7 mouse cellular contexts compared by ENCODE assay signal in the genomic region with DNA sequence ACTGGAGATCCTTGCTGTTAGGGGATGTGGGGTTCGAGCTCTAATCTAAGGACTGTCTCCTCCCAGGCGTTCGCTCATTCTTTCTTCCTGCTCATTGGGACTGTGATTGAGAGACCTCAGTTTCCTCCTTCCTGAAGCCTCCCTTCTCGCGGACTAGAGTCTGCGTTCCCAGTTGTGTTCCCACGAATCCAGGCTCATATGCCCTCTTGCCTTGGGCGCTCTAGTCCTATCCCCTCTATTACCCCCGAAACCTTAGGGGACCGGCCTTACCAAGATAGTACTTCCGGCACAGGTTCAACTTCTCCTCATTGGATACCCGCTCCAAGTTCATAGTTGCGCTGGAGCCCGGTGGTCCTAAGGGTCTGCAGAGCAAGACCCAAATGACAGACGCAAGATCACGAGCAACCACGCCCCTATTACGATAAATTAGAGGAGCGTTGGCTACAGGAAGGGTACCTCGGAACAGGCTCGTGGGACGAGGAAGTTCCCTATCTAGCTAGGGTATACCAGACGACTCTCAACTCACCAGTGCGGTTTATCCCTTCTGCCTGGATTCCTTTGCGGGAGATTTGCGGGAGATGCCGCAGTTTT. TPM values are rescaled to one million over a fixed set of nuclear protein-coding genes. Genes with fewer than 3 reads are reported as not detected.
DNase-seq lines count a peak whose midpoint lies in the region; ATAC-seq and TF ChIP-seq lines count a peak whose summit lies in the region.

No protein-coding gene starts in this region.

- peak overlapping the region; percentile 70 for H3K4me3 ChIP-seq in lung, adult 2 months (replicated peaks; ENCODE audit: extremely low read depth, low read depth, low read length)
- H3K4me3 ChIP-seq in limb, embryonic 15.5 days: peak overlapping the region; percentile 68
- peak overlapping the region; percentile 65 for H3K4me3 ChIP-seq in olfactory bulb, adult 2 months (ENCODE audit: insufficient read depth, low read depth, low read length)

- no peak for DNase-seq in lung, adult 2 months
- no peak for DNase-seq in lung, postnatal 14 days
- peak; percentile 40 for DNase-seq in brain, adult 2 months (ENCODE audit: low read depth, low spot score)
- peak; percentile 28 for DNase-seq in fibroblast of lung, adult 2 months (ENCODE audit: low read depth)
- no peak for DNase-seq in natural killer cell, adult 2 months (ENCODE audit: low spot score in 2 of 2)

- peaks cover 8% of the 10 kb centered on the region for H3K4me1 ChIP-seq in lung, adult 2 months (ENCODE audit: control insufficient read depth, insufficient read depth, low read length)
- H3K4me1 ChIP-seq in limb, embryonic 15.5 days: peaks cover 22% of the 10 kb centered on the region
- H3K4me1 ChIP-seq in olfactory bulb, adult 2 months (ENCODE audit: control insufficient read depth, insufficient read depth, low read length): peaks cover 21% of the 10 kb centered on the region

- H3K36me3 ChIP-seq in limb, embryonic 15.5 days: peaks cover 30% of the 10 kb centered on the region

- no peak for ATAC-seq in limb, embryonic 15.5 days (ENCODE audit: insufficient number of reproducible peaks, low FRiP score, low TSS enrichment, low read depth)

- no peaks in the 10 kb centered on the region for H3K9me3 ChIP-seq in limb, embryonic 15.5 days

- no peak for TF ChIP-seq CTCF in lung, adult 2 months (IDR thresholded peaks at IDR 0.05; ENCODE audit: insufficient read depth, low read length)
- no peak for TF ChIP-seq CTCF in olfactory bulb, adult 2 months (IDR thresholded peaks at IDR 0.05; ENCODE audit: insufficient read depth, low read depth, low read length)

- under 1% methylated on average over 27 of the region's 27 CpGs for WGBS in lung, adult 2 months
- 1% methylated on average over 27 of the region's 27 CpGs for WGBS in limb, embryonic 15.5 days
- under 1% methylated on average over 27 of the region's 27 CpGs for WGBS in olfactory bulb, adult 2 months

- TF ChIP-seq POLR2A in lung, adult 2 months (IDR thresholded peaks at IDR 0.05; ENCODE audit: borderline replicate concordance, extremely low read depth, low read depth, low read length): no peak
- no peak for TF ChIP-seq POLR2A in olfactory bulb, adult 2 months (IDR thresholded peaks at IDR 0.05; ENCODE audit: insufficient read depth, low read depth, low read length)

- peak overlapping the region; percentile 86 for H3K27ac ChIP-seq in limb, embryonic 15.5 days
- peak overlapping the region; percentile 84 for H3K27ac ChIP-seq in olfactory bulb, adult 2 months (ENCODE audit: insufficient read depth, low read depth, low read length)

- peak overlapping the region; percentile 62 for H3K4me2 ChIP-seq in limb, embryonic 15.5 days

- H3K9ac ChIP-seq in limb, embryonic 15.5 days: peak overlapping the region; percentile 54

- no peaks in the 10 kb centered on the region for H3K27me3 ChIP-seq in limb, embryonic 15.5 days

RNA-seq across cellular contexts. Expression of gene U2af1l4, which starts 0.5 kb away (rescaled TPM):
- 47.6 and 50.1 TPM in 2 replicates for polyA plus RNA-seq in lung, adult 2 months (2012; rRNA removed)
- polyA plus RNA-seq in limb, embryonic 15.5 days (2015; fragmentation: Nextera tagmentation; extraction: Ambion mirVana): 83.0 and 85.3 TPM in 2 replicates
- not detected in 2 replicates for polyA plus RNA-seq in olfactory bulb, adult 2 months (2012; ENCODE audit: insufficient read depth, insufficient read length, low replicate concordance, missing spikeins)

RNA-seq across cellular contexts. Expression of gene Gm49396, which starts 0.5 kb away (rescaled TPM):
- 2.2 and 3.9 TPM in 2 replicates for polyA plus RNA-seq in lung, adult 2 months (2012; rRNA removed)
- 12.2 and 12.4 TPM in 2 replicates for polyA plus RNA-seq in limb, embryonic 15.5 days (2015; fragmentation: Nextera tagmentation; extraction: Ambion mirVana)
- polyA plus RNA-seq in olfactory bulb, adult 2 months (2012; ENCODE audit: insufficient read depth, insufficient read length, low replicate concordance, missing spikeins): not detected in 2 replicates

RNA-seq across cellular contexts. Expression of gene Psenen, which starts 0.8 kb away (rescaled TPM):
- polyA plus RNA-seq in lung, adult 2 months (2012; rRNA removed): 92.5 and 133 TPM in 2 replicates
- 126 and 146 TPM in 2 replicates for polyA plus RNA-seq in limb, embryonic 15.5 days (2015; fragmentation: Nextera tagmentation; extraction: Ambion mirVana)
- polyA plus RNA-seq in olfactory bulb, adult 2 months (2012; ENCODE audit: insufficient read depth, insufficient read length, low replicate concordance, missing spikeins): not detected in 2 replicates

RNA-seq across cellular contexts. Expression of gene Igflr1, which starts 2.6 kb away (rescaled TPM):
- 9.6 and 12.0 TPM in 2 replicates for polyA plus RNA-seq in lung, adult 2 months (2012; rRNA removed)
- 3.0 and 3.5 TPM in 2 replicates for polyA plus RNA-seq in limb, embryonic 15.5 days (2015; fragmentation: Nextera tagmentation; extraction: Ambion mirVana)
- not detected in 2 replicates for polyA plus RNA-seq in olfactory bulb, adult 2 months (2012; ENCODE audit: insufficient read depth, insufficient read length, low replicate concordance, missing spikeins)

RNA-seq across cellular contexts. Expression of gene Lin37, which starts 3.0 kb away (rescaled TPM):
- polyA plus RNA-seq in lung, adult 2 months (2012; rRNA removed): 27.1 and 29.4 TPM in 2 replicates
- 37.9 and 49.4 TPM in 2 replicates for polyA plus RNA-seq in limb, embryonic 15.5 days (2015; fragmentation: Nextera tagmentation; extraction: Ambion mirVana)
- polyA plus RNA-seq in olfactory bulb, adult 2 months (2012; ENCODE audit: insufficient read depth, insufficient read length, low replicate concordance, missing spikeins): not detected in 2 replicates

Comparison
In these comparisons a context has a peak if more than half of its experiments do, and no peak if none do; other contexts are left out.
1. DNase-seq: peak in brain, adult 2 months (single experiment) and fibroblast of lung, adult 2 months (single experiment); none in lung, adult 2 months (single experiment), lung, postnatal 14 days (single experiment) and natural killer cell, adult 2 months (0 of 2).
2. RNA of gene U2af1l4, which starts 0.5 kb away (polyA plus RNA-seq): 83.0 to 85.3 TPM in limb, embryonic 15.5 days and 47.6 to 50.1 TPM in lung, adult 2 months; not detected in olfactory bulb, adult 2 months; every median in the first group is over 10 times any median in the second.
3. RNA of gene Psenen, which starts 0.8 kb away (polyA plus RNA-seq): 126 to 146 TPM in limb, embryonic 15.5 days and 92.5 to 133 TPM in lung, adult 2 months; not detected in olfactory bulb, adult 2 months; every median in the first group is over 10 times any median in the second.
4. Peak in every context shown above with its lines, with median percentiles within 50 percentile points of each other: H3K4me3 ChIP-seq.